Mouse (Mus musculus): ENCODE data around the gene Ift27. TPM values are rescaled to one million over a fixed set of nuclear protein-coding genes. Genes with fewer than 3 reads are reported as not detected.

Ift27 gene
- polyA plus RNA-seq, 1 experiment from 2014 or later, result 102 TPM

GRCm38 (mm10) chr15:78177257-78177656 is 3.4 kb upstream of the Ift27 start:
- Histone ChIP-seq H3K27me3 (ENCODE audit: control insufficient read depth, insufficient read depth, low read length) (no peaks in the 10 kb centered on the region; the same call in 1 of the 2 replicates), H3K4me3 (replicated peaks; ENCODE audit: low read depth, low read length) (no peak overlapping the region), H3K9ac (replicated peaks; ENCODE audit: low read length) (no peak overlapping the region), H3K27ac (replicated peaks; ENCODE audit: low read depth, low read length) (no peak overlapping the region), H3K4me2 (ENCODE audit: low read length) (no peak overlapping the region), H3K36me3 (ENCODE audit: control insufficient read depth, insufficient read depth, low read length) (no peaks in the 10 kb centered on the region), H3K9me3 (ENCODE audit: control insufficient read depth, low read length) (no peaks in the 10 kb centered on the region), H3K4me1 (ENCODE audit: control insufficient read depth, insufficient read depth, low read length) (peaks cover 35% of the 10 kb centered on the region)
- no peak for DNase-seq
- no peak for ATAC-seq (ENCODE audit: low FRiP score, low TSS enrichment)
- 73% methylated on average over 10 of the region's 10 CpGs for WGBS

GRCm38 (mm10) chr15:78174887-78175245 is 959 bp upstream of the Ift27 start:
- Histone ChIP-seq H3K36me3 (ENCODE audit: control insufficient read depth, insufficient read depth, low read length) (no peaks in the 10 kb centered on the region), H3K4me3 (replicated peaks; ENCODE audit: low read depth, low read length) (peak overlapping the region; percentile 38), H3K9ac (replicated peaks; ENCODE audit: low read length) (peak overlapping the region; percentile 54), H3K9me3 (ENCODE audit: control insufficient read depth, low read length) (no peaks in the 10 kb centered on the region), H3K4me1 (ENCODE audit: control insufficient read depth, insufficient read depth, low read length) (peaks cover 28% of the 10 kb centered on the region), H3K27ac (replicated peaks; ENCODE audit: low read depth, low read length) (peak overlapping the region; percentile 88), H3K4me2 (ENCODE audit: low read length) (peak overlapping the region; percentile 56), H3K27me3 (ENCODE audit: control insufficient read depth, insufficient read depth, low read length) (no peaks in the 10 kb centered on the region)
- ATAC-seq (ENCODE audit: low FRiP score, low TSS enrichment) (no peak), DNase-seq (no peak)
- 71% methylated on average over 6 of the region's 6 CpGs for WGBS

- Histone ChIP-seq H3K4me3 (replicated peaks; ENCODE audit: low read depth, low read length) (peak overlapping the region; percentile 59), H3K9ac (replicated peaks; ENCODE audit: low read length) (peak overlapping the region; percentile 70), H3K36me3 (ENCODE audit: control insufficient read depth, insufficient read depth, low read length) (no peaks in the 10 kb centered on the region), H3K9me3 (ENCODE audit: control insufficient read depth, low read length) (no peaks in the 10 kb centered on the region), H3K27ac (replicated peaks; ENCODE audit: low read depth, low read length) (peak overlapping the region; percentile 53; the same call in 1 of the 2 replicates), H3K4me2 (ENCODE audit: low read length) (peak overlapping the region; percentile 95), H3K4me1 (ENCODE audit: control insufficient read depth, insufficient read depth, low read length) (peaks cover 25% of the 10 kb centered on the region), H3K27me3 (ENCODE audit: control insufficient read depth, insufficient read depth, low read length) (no peaks in the 10 kb centered on the region)
- 23% methylated on average over 26 of the region's 26 CpGs for WGBS
- DNase-seq (peak; percentile 33), ATAC-seq (ENCODE audit: low FRiP score, low TSS enrichment) (no peak)
Observed at GRCm38 (mm10) chr15:78172899-78173817, 749 bp downstream of the Ift27 start.

- no peaks in the 10 kb centered on the region for H3K27me3 ChIP-seq (ENCODE audit: control insufficient read depth, insufficient read depth, low read length)
- peaks cover 4% of the 10 kb centered on the region; the same call in 1 of the 2 replicates for H3K36me3 ChIP-seq (ENCODE audit: control insufficient read depth, insufficient read depth, low read length)
- H3K27ac ChIP-seq (replicated peaks; ENCODE audit: low read depth, low read length), result no peak overlapping the region
- H3K4me1 ChIP-seq (ENCODE audit: control insufficient read depth, insufficient read depth, low read length), result peaks cover 23% of the 10 kb centered on the region
- peak; percentile 46 for DNase-seq
- no peaks in the 10 kb centered on the region for H3K9me3 ChIP-seq (ENCODE audit: control insufficient read depth, low read length)
- 0 out of 2 replicates have a peak overlapping the region, but pooled peaks have one; percentile 70 for H3K9ac ChIP-seq (replicated peaks; ENCODE audit: low read length)
- WGBS, result 60% methylated on average over 11 of the region's 11 CpGs
- no peak overlapping the region for H3K4me3 ChIP-seq (replicated peaks; ENCODE audit: low read depth, low read length)
- peak overlapping the region; percentile 95 for H3K4me2 ChIP-seq (ENCODE audit: low read length)
- no peak for ATAC-seq (ENCODE audit: low FRiP score, low TSS enrichment)
Observed at GRCm38 (mm10) chr15:78172256-78172898, 1.5 kb downstream of the Ift27 start.

- H3K27ac ChIP-seq (replicated peaks; ENCODE audit: low read depth, low read length), result no peak overlapping the region
- no peak overlapping the region for H3K9ac ChIP-seq (replicated peaks; ENCODE audit: low read length)
- DNase-seq (no peak), ATAC-seq (ENCODE audit: low FRiP score, low TSS enrichment) (no peak)
- H3K9me3 ChIP-seq (ENCODE audit: control insufficient read depth, low read length), result no peaks in the 10 kb centered on the region
- WGBS, result 91% methylated on average over 10 of the region's 10 CpGs
- peaks cover 6% of the 10 kb centered on the region for H3K36me3 ChIP-seq (ENCODE audit: control insufficient read depth, insufficient read depth, low read length)
- H3K4me1 ChIP-seq (ENCODE audit: control insufficient read depth, insufficient read depth, low read length), result peaks cover 23% of the 10 kb centered on the region
- H3K27me3 ChIP-seq (ENCODE audit: control insufficient read depth, insufficient read depth, low read length), result no peaks in the 10 kb centered on the region
- H3K4me2 ChIP-seq (ENCODE audit: low read length), result no peak overlapping the region
- H3K4me3 ChIP-seq (replicated peaks; ENCODE audit: low read depth, low read length), result no peak overlapping the region
Observed at GRCm38 (mm10) chr15:78171651-78172050, 2.3 kb downstream of the Ift27 start.

- Histone ChIP-seq H3K9ac (replicated peaks; ENCODE audit: low read length) (no peak overlapping the region), H3K9me3 (ENCODE audit: control insufficient read depth, low read length) (no peaks in the 10 kb centered on the region), H3K4me3 (replicated peaks; ENCODE audit: low read depth, low read length) (no peak overlapping the region), H3K4me1 (ENCODE audit: control insufficient read depth, insufficient read depth, low read length) (peaks cover 23% of the 10 kb centered on the region), H3K4me2 (ENCODE audit: low read length) (no peak overlapping the region), H3K27ac (replicated peaks; ENCODE audit: low read depth, low read length) (no peak overlapping the region), H3K27me3 (ENCODE audit: control insufficient read depth, insufficient read depth, low read length) (no peaks in the 10 kb centered on the region), H3K36me3 (ENCODE audit: control insufficient read depth, insufficient read depth, low read length) (peaks cover 10% of the 10 kb centered on the region)
- WGBS, result 96% methylated on average over 15 of the region's 15 CpGs
- ATAC-seq (ENCODE audit: low FRiP score, low TSS enrichment) (no peak), DNase-seq (no peak)
Observed at GRCm38 (mm10) chr15:78170708-78171107, 3.2 kb downstream of the Ift27 start.

GRCm38 (mm10) chr15:78169566-78169965 is 4.3 kb downstream of the Ift27 start:
- Histone ChIP-seq H3K36me3 (ENCODE audit: control insufficient read depth, insufficient read depth, low read length) (peaks cover 14% of the 10 kb centered on the region), H3K27ac (replicated peaks; ENCODE audit: low read depth, low read length) (no peak overlapping the region), H3K9me3 (ENCODE audit: control insufficient read depth, low read length) (no peaks in the 10 kb centered on the region), H3K4me3 (replicated peaks; ENCODE audit: low read depth, low read length) (no peak overlapping the region), H3K27me3 (ENCODE audit: control insufficient read depth, insufficient read depth, low read length) (no peaks in the 10 kb centered on the region), H3K9ac (replicated peaks; ENCODE audit: low read length) (no peak overlapping the region), H3K4me2 (ENCODE audit: low read length) (no peak overlapping the region), H3K4me1 (ENCODE audit: control insufficient read depth, insufficient read depth, low read length) (peaks cover 20% of the 10 kb centered on the region)
- DNase-seq, result no peak
- 84% methylated on average over 11 of the region's 11 CpGs for WGBS
- no peak for ATAC-seq (ENCODE audit: low FRiP score, low TSS enrichment)

GRCm38 (mm10) chr15:78165292-78165691 is 8.6 kb downstream of the Ift27 start:
- 86% methylated on average over 4 of the region's 4 CpGs for WGBS
- H3K4me1 ChIP-seq (ENCODE audit: control insufficient read depth, insufficient read depth, low read length), result 0 out of 2 replicates have a peak, but pooled peaks cover 3% of the 10 kb centered on the region

More at GRCm38 (mm10) chr15:78165292-78165691, 8.6 kb downstream of the Ift27 start:
- Histone ChIP-seq H3K27me3 (ENCODE audit: control insufficient read depth, insufficient read depth, low read length) (no peaks in the 10 kb centered on the region), H3K9ac (replicated peaks; ENCODE audit: low read length) (no peak overlapping the region), H3K9me3 (ENCODE audit: control insufficient read depth, low read length) (no peaks in the 10 kb centered on the region), H3K27ac (replicated peaks; ENCODE audit: low read depth, low read length) (no peak overlapping the region; the same call in 1 of the 2 replicates), H3K36me3 (ENCODE audit: control insufficient read depth, insufficient read depth, low read length) (peaks cover 25% of the 10 kb centered on the region), H3K4me3 (replicated peaks; ENCODE audit: low read depth, low read length) (no peak overlapping the region), H3K4me2 (ENCODE audit: low read length) (no peak overlapping the region)
- ATAC-seq (ENCODE audit: low FRiP score, low TSS enrichment), result no peak
- no peak for DNase-seq
